Mouse (Mus musculus): Measurements from ENCODE around the gene Caprin1. TPM values are rescaled to one million over a fixed set of nuclear protein-coding genes. Genes with fewer than 3 reads are reported as not detected.

Caprin1 gene
- total and polyA plus RNA-seq, 2 experiments from 2014 or later: 114 to 221 TPM

DNA sequence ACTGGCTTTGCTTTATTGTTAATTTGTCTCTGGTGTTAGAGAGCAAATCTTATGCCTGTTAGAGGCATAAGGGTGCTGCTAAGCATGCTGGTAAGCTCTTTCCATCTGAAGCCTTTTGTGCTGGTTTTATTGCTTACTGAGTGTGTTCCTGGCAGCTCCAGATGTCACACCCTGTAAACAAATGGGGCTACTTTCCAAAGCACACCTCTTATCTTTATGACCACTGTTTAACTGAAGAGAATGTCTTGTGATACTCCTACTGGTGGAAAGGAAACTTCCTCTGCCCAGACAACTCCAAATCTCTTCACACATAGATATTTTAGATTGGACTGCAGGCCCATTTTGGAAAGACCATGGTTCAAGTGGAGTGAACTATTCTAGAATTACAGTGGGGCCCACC, 31.5 kb upstream of the Caprin1 start:
- no peak overlapping the region for H3K4me3 ChIP-seq (ENCODE audit: low read depth, low read length)
- H3K4me2 ChIP-seq (ENCODE audit: low read depth, low read length): no peak overlapping the region
- no peaks in the 10 kb centered on the region for H3K27me3 ChIP-seq (ENCODE audit: control insufficient read depth, insufficient read depth, low read length)
- H3K9me3 ChIP-seq (replicated peaks; ENCODE audit: control insufficient read depth, low read length): no peaks in the 10 kb centered on the region
- no peak overlapping the region for H3K9ac ChIP-seq (replicated peaks; ENCODE audit: low read depth, low read length)
- no peaks in the 10 kb centered on the region for H3K4me1 ChIP-seq (ENCODE audit: control insufficient read depth, insufficient read depth)
- no peak overlapping the region for H3K27ac ChIP-seq (ENCODE audit: low read depth)
- no peak for ATAC-seq (ENCODE audit: insufficient read depth, low read depth)
- DNase-seq (ENCODE audit: low spot score): no peak
- TF ChIP-seq CTCF (IDR thresholded peaks at IDR 0.05; ENCODE audit: low read depth): no peak
- no peak for TF ChIP-seq EP300 (IDR thresholded peaks at IDR 0.05; ENCODE audit: low read depth)
- no peaks in the 10 kb centered on the region for H3K36me3 ChIP-seq (replicated peaks; ENCODE audit: control insufficient read depth, insufficient read depth, low read length)

DNA sequence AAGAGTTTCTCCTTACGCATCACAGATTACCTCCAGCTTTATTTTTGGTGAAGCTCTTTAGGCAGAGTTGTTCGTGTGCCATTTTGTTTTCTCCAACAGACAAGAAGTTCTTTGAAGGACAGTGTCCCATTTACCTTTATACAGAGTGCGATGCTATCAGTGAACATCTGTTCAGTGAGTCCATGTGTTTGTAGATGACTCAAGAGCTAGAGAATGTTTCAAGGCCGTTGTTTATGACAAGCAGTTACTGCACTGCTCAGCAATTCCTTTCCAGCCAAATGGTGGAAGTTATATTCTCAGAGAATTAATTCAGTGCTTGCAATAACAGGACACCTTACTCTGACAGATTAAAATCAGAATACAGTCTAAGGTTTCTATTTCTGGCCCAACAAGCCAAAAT, 27.5 kb upstream of the Caprin1 start:
- Histone ChIP-seq H3K9me3 (replicated peaks; ENCODE audit: control insufficient read depth, low read length) (no peaks in the 10 kb centered on the region), H3K27ac (ENCODE audit: low read depth) (no peak overlapping the region), H3K9ac (replicated peaks; ENCODE audit: low read depth, low read length) (no peak overlapping the region), H3K27me3 (ENCODE audit: control insufficient read depth, insufficient read depth, low read length) (no peaks in the 10 kb centered on the region), H3K36me3 (replicated peaks; ENCODE audit: control insufficient read depth, insufficient read depth, low read length) (no peaks in the 10 kb centered on the region), H3K4me1 (ENCODE audit: control insufficient read depth, insufficient read depth) (no peaks in the 10 kb centered on the region), H3K4me2 (ENCODE audit: low read depth, low read length) (no peak overlapping the region), H3K4me3 (ENCODE audit: low read depth, low read length) (no peak overlapping the region)
- ATAC-seq (ENCODE audit: insufficient read depth, low read depth) (no peak), DNase-seq (ENCODE audit: low spot score) (no peak)
- no peak for TF ChIP-seq CTCF (IDR thresholded peaks at IDR 0.05; ENCODE audit: low read depth)
- no peak for TF ChIP-seq EP300 (IDR thresholded peaks at IDR 0.05; ENCODE audit: low read depth)
- WGBS: 77% methylated on average over 4 of the region's 4 CpGs

DNA sequence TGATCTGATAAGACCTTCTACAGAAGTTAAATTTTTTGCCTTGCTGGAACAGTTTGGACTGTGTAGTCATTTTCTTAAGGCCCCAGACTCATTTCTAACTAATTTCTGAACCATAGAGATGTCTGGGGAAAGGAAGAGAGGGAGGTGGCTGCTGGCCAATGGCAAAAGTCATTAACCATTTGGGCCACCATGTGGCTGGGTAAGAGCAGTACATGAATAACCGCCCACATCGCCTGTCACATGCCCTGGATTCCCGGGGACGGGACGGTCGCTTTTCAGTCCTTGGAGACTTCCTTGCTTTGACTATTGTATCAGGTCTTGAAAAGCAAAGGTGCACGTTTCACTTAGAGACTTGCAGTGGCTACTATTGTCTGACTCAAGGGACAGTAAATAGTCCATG, 25.1 kb upstream of the Caprin1 start:
- no peak for DNase-seq (ENCODE audit: low spot score)
- TF ChIP-seq CTCF (IDR thresholded peaks at IDR 0.05; ENCODE audit: low read depth) (no peak), EP300 (IDR thresholded peaks at IDR 0.05; ENCODE audit: low read depth) (no peak)
- no peak overlapping the region for H3K4me3 ChIP-seq (ENCODE audit: low read depth, low read length)
- H3K27ac ChIP-seq (ENCODE audit: low read depth): no peak overlapping the region
- H3K4me1 ChIP-seq (ENCODE audit: control insufficient read depth, insufficient read depth): no peaks in the 10 kb centered on the region
- H3K4me2 ChIP-seq (ENCODE audit: low read depth, low read length): no peak overlapping the region
- no peaks in the 10 kb centered on the region for H3K36me3 ChIP-seq (replicated peaks; ENCODE audit: control insufficient read depth, insufficient read depth, low read length)
- H3K9ac ChIP-seq (replicated peaks; ENCODE audit: low read depth, low read length): no peak overlapping the region
- no peaks in the 10 kb centered on the region for H3K9me3 ChIP-seq (replicated peaks; ENCODE audit: control insufficient read depth, low read length)
- WGBS: 45% methylated on average over 7 of the region's 7 CpGs
- no peaks in the 10 kb centered on the region for H3K27me3 ChIP-seq (ENCODE audit: control insufficient read depth, insufficient read depth, low read length)
- no peak for ATAC-seq (ENCODE audit: insufficient read depth, low read depth)

DNA sequence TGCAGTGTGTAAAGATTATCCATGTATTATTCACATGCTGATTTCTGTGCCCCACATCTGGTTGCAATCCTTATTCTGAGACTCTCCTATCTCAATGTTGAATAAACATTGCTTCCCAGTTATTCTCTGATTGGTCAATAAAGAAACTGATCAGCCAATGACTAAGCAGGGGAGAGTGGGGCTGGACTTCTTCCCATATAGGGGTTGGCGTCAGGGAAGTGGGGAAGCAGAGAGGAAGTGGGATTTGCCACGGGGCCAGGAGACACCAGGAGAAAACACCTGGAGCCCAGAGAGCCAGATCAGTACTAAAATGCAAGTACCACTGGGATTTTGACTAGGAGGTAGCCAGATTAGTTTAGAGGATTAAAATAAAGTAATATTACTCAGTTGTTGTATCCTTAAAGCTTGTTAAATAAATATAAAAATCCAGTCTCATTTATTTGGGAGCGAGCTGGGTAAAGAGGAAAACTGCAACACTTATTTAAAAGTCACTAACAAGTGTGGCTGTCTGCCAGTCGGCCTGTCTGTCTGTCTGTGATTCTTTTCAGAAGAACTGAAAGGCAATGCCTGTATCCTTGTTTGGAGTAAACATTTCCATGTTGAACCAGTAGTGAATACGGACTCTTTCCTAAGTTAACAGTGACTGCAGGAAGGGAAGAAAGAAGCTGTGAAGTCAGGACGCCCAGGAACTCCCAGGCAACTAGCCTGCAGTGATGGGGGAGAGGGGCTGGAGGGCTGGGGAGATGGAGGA, 19.9 kb upstream of the Caprin1 start:
- H3K9ac ChIP-seq (replicated peaks; ENCODE audit: low read depth, low read length): no peak overlapping the region
- 22% methylated on average over 6 of the region's 6 CpGs for WGBS
- no peaks in the 10 kb centered on the region for H3K27me3 ChIP-seq (ENCODE audit: control insufficient read depth, insufficient read depth, low read length)
- no peaks in the 10 kb centered on the region for H3K36me3 ChIP-seq (replicated peaks; ENCODE audit: control insufficient read depth, insufficient read depth, low read length)
- no peaks in the 10 kb centered on the region for H3K9me3 ChIP-seq (replicated peaks; ENCODE audit: control insufficient read depth, low read length)
- no peak overlapping the region for H3K27ac ChIP-seq (ENCODE audit: low read depth)
- H3K4me3 ChIP-seq (ENCODE audit: low read depth, low read length): peak overlapping the region; percentile 23; the same call in 1 of the 2 replicates
- TF ChIP-seq CTCF (IDR thresholded peaks at IDR 0.05; ENCODE audit: low read depth) (no peak), EP300 (IDR thresholded peaks at IDR 0.05; ENCODE audit: low read depth) (no peak)
- ATAC-seq (ENCODE audit: insufficient read depth, low read depth) (peak; percentile 49; the same call in 1 of the 2 replicates), DNase-seq (ENCODE audit: low spot score) (peak; percentile 22)
- no peaks in the 10 kb centered on the region for H3K4me1 ChIP-seq (ENCODE audit: control insufficient read depth, insufficient read depth)
- H3K4me2 ChIP-seq (ENCODE audit: low read depth, low read length): peak overlapping the region; percentile 38

- DNase-seq (ENCODE audit: low spot score) (no peak), ATAC-seq (ENCODE audit: insufficient read depth, low read depth) (no peak)
- Histone ChIP-seq H3K9ac (replicated peaks; ENCODE audit: low read depth, low read length) (no peak overlapping the region), H3K27ac (ENCODE audit: low read depth) (no peak overlapping the region), H3K4me1 (ENCODE audit: control insufficient read depth, insufficient read depth) (no peaks in the 10 kb centered on the region), H3K36me3 (replicated peaks; ENCODE audit: control insufficient read depth, insufficient read depth, low read length) (no peaks in the 10 kb centered on the region), H3K9me3 (replicated peaks; ENCODE audit: control insufficient read depth, low read length) (no peaks in the 10 kb centered on the region), H3K27me3 (ENCODE audit: control insufficient read depth, insufficient read depth, low read length) (no peaks in the 10 kb centered on the region), H3K4me3 (ENCODE audit: low read depth, low read length) (no peak overlapping the region), H3K4me2 (ENCODE audit: low read depth, low read length) (no peak overlapping the region)
- TF ChIP-seq CTCF (IDR thresholded peaks at IDR 0.05; ENCODE audit: low read depth) (no peak), EP300 (IDR thresholded peaks at IDR 0.05; ENCODE audit: low read depth) (no peak)
- 66% methylated on average over 3 of the region's 3 CpGs for WGBS
Measured at GRCm38 (mm10) chr2:103815976-103816375, 18.5 kb upstream of the Caprin1 start.

All from heart, postnatal 0 days (tissue).